Mouse (Mus musculus) layer of hippocampus, postnatal 36 days (tissue): ENCODE measurements at regions not wholly inside any gene's neighbourhood (a gene's known extent, or its start where the extent isn't known, plus 50 kb on each side); places are given as distances from the start of the nearest gene placed in this dataset.

Experiments
- DNase-seq, 2 experiments: peaks; one replicate each; pipeline ENCODE4 v3.0.0; 2022

DNA sequence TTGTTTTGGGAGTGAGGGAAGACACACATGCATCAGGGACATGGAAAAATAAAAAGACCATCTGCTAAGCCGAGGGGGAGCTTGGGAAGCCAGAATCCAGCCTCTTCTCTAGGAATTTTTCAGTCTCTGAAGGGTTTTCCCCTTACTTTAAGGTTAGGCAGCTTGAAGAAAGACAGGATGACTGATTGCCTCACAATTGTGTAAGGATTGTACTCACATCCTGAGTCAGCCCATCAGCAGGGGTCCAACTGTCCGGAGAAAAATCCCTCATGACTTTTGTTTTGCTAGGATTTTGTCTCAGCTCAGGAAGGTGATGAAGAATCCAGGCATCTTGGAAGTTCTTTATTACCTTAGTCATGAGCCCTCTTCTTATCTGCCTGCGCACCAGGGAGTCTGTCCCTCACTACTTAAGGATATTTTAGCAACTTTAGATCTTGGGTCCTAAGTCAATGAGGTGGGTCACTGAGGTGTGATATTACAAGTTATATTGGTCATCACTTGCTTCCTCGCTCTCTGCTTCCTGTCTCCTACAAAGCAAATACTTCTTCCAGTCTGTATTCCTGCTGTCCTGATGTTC lies 65.8 kb upstream of the Bmp2k start:
- no peak for DNase-seq

DNA sequence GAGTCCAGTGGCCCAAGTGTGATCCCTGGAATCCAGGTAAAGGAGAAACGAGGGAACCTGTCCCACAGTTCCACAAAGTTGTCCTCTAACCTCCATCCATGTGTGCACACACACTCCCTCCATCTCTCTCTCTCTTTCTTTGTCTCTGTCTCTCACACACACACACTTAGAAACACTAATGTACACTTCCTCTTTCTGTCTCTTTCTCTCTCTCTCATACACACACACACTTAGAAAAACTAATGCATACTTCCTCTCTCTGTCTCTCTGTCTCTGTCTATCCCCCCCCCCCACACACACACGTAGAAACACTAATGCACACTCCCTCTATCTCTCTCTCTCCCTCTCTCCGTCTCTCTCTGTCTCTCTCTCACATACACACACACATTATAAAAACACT lies 61.2 kb upstream of the Bmp2k start:
- DNase-seq: no peak

DNA sequence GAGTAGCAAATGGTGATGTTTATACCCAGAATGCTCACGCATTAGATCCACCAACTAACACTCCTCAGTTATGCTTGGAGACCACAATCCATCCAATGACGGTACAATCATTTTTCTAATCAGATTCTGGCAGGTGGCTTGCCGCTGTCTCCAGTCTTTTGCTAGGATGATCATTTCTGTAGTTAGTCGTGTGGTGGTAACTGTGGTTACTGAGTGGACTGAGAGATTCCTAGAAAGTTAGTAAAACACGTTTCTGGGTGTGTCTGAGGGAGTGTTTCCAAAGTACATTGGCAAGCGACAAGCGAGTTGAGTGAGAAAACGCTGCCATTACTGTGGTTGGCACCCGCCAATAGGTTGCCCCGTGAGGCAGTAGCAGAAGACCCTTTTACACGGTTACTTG lies 58.8 kb upstream of the Bmp2k start:
- no peak for DNase-seq

DNA sequence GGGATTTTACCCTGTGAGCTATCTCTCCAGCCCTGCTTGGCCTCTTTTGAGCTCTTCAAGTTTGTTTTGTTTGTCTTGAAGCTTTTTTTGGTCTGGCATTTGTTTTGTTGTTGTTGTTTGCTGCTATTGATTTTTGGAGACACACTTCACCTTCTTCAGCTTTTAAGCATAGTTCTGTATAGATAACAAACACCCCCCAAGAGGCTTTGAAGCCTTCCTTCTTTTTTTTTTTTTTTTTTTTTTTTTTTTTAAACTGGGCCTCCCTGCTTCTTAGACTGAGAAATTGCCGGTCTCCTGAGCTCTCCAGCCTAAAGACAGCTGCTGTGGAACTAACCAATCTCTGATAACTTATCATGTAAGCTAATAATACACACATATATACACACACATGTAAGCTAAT lies 58.2 kb upstream of the Bmp2k start:
- no peak for DNase-seq

DNA sequence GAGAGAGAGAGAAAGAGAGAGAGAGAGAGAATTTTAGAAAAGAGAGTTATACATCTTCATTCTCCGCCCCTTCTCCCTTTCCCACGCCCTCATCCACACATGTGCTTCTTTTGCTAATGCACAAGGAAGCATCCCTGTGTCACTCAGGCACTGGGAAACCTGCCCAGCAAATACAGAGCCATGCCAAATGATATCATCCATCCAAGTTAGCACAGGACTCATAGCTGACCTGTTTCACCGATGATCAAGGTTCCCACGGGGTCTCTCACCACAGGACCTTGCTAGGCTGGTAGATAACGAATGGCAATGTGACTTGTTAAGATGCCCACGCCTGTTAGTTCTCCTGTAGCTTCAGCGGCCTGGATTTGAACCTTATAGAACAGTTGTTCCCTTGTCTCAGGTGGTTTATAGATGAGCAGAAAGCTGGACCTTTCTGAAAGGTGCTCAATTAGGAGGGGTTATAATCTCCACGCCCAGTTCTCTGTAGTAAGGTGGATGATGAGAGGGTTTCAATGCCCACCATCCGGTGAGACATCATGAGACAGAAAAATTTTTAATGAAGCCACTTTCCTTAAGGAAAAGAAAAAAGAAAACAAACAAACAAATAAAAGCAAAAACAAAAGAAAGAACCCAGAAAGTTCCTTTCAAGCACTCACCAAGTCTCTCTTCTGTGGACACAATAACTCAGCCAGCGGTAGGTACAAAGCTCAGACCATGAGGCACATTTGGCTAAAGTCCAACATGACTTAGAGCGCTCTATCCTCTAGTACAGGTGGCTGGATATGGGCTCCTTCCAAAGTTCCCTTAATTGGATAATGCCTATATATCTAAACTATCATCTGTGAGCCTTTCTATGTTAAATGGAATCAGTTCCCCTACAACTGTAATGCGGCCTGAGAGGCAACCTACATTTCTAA lies 57.1 kb upstream of the Bmp2k start:
- DNase-seq: no peak

DNA sequence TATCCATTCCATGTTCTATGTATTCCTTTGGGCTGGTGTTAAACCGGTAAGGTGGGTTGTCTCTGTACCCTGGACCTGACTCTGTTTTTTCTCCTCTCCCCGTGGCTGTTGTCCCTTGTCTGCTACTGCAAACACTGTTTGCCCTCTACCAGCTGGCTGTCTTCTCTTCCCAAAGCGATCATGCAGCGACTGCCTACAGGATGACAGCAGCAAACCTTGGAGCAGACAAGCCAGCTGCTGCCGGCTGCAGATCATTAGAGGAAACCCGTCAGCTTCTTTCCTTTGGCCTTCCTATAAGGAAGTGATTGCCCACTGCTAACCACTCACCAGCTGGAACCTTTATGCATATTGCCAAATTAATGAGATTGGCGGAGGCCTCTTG lies 56.4 kb upstream of the Bmp2k start:
- peak in 1 of 2 experiments; percentile 8 for DNase-seq

DNA sequence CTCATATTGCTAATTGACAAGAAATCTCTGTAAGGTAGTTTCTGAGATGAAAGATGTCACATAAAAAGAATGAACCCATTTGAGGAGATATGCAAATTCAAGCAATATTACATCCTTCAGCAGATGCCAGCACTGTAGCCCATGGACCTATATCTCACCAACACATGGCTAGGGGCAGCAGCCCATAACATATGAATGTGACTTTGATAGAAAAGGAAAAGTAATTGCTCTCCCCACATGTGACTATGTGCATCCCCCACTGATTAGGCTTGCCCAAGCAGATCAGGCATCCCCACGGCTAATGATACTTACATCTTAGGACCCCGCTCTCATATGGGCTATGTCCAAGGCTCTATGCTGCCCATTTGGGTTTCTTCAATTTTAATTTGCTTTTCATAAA lies 56.0 kb upstream of the Bmp2k start:
- DNase-seq: no peak
